Mouse (Mus musculus) kidney, adult 2 months (tissue): ENCODE data around the gene Lsm6.

ENCODE experiments used
- CTCF ChIP-seq: fragments of 200-500 bp; conservative IDR thresholded peaks from 2 replicates; pipeline ENCODE4 v1.5.1; 2011; ENCODE audit warnings: low read depth, mild to moderate bottlenecking, control low read depth, low read length, moderate library complexity, mixed read lengths; ENCODE audit not compliant: insufficient read depth, insufficient read length
- POLR2A ChIP-seq: fragments of 200-500 bp; IDR thresholded peaks from one replicate; pipeline ENCODE4 v1.6.1; 2011; ENCODE audit warnings: low read depth, low read length, control low read depth

- no peak for TF ChIP-seq CTCF
- TF ChIP-seq POLR2A = no peak
Observed at GRCm38 (mm10) chr8:78812446-78812845, 8.5 kb downstream of the Lsm6 start.
